ENCODE assay signal across 7 mouse cellular contexts in the genomic region with DNA sequence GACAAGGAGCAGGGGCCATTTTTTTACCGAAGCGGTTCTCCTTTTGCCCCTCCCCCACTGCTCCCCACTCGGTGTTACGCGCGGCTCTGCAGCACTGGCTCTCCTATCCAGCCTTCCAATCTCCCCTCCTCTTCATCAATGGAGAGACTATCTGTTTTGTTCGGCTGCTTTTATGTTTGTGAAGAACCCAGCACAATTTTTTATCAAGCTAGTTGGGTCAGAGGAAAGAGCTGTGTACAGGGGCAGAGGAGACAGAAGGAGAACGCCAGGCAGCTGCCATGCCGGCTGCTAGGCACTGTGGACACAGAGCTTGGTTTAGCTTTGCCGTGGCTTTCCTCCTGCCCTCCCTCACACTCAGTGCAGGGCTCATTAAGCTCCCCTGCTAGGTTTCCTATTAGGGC.
DNase-seq lines count a peak whose midpoint lies in the region; ATAC-seq lines count a peak whose summit lies in the region.

No protein-coding gene starts in this region.

- H3K4me3 ChIP-seq in lung, embryonic 15.5 days, result peak overlapping the region; percentile 31
- H3K4me3 ChIP-seq in embryonic facial prominence, embryonic 10.5 days, result peak overlapping the region; percentile 53
- peak overlapping the region; percentile 23 for H3K4me3 ChIP-seq in hindbrain, embryonic 13.5 days
- H3K4me3 ChIP-seq in liver, embryonic 13.5 days (replicated peaks), result peak overlapping the region; percentile 18; the same call in 1 of the 2 replicates

- H3K9me3 ChIP-seq in lung, embryonic 15.5 days, result no peaks in the 10 kb centered on the region
- H3K9me3 ChIP-seq in embryonic facial prominence, embryonic 10.5 days, result no peaks in the 10 kb centered on the region
- H3K9me3 ChIP-seq in hindbrain, embryonic 13.5 days, result no peaks in the 10 kb centered on the region
- H3K9me3 ChIP-seq in liver, embryonic 13.5 days (replicated peaks), result no peaks in the 10 kb centered on the region

- WGBS in lung, embryonic 15.5 days, result 2% methylated on average over 10 of the region's 10 CpGs
- WGBS in embryonic facial prominence, embryonic 10.5 days, result 2% methylated on average over 10 of the region's 10 CpGs
- WGBS in hindbrain, embryonic 13.5 days, result under 1% methylated on average over 10 of the region's 10 CpGs
- 2% methylated on average over 10 of the region's 10 CpGs for whole genome bisulfite sequencing in liver, embryonic 13.5 days (ENCODE audit: insufficient replicate concordance)

- no peak overlapping the region for H3K27ac ChIP-seq in lung, embryonic 15.5 days
- peak overlapping the region; percentile 92 for H3K27ac ChIP-seq in embryonic facial prominence, embryonic 10.5 days (replicated peaks)
- peak overlapping the region; percentile 98 for H3K27ac ChIP-seq in hindbrain, embryonic 13.5 days
- no peak overlapping the region for H3K27ac ChIP-seq in liver, embryonic 13.5 days

- no peaks in the 10 kb centered on the region for H3K36me3 ChIP-seq in lung, embryonic 15.5 days
- no peaks in the 10 kb centered on the region for H3K36me3 ChIP-seq in embryonic facial prominence, embryonic 10.5 days (replicated peaks)
- H3K36me3 ChIP-seq in hindbrain, embryonic 13.5 days, result no peaks in the 10 kb centered on the region
- no peaks in the 10 kb centered on the region for H3K36me3 ChIP-seq in liver, embryonic 13.5 days

- ATAC-seq in lung, embryonic 15.5 days (ENCODE audit: borderline replicate concordance, extremely low read depth, low FRiP score, low TSS enrichment), result peak; percentile 68; the same call in 1 of the 2 replicates
- ATAC-seq in hindbrain, embryonic 13.5 days (ENCODE audit: low FRiP score), result peak; percentile 82
- no peak for ATAC-seq in liver, embryonic 13.5 days (ENCODE audit: low read depth)

- peaks cover 23% of the 10 kb centered on the region for H3K4me1 ChIP-seq in lung, embryonic 15.5 days
- peaks cover 79% of the 10 kb centered on the region for H3K4me1 ChIP-seq in embryonic facial prominence, embryonic 10.5 days
- peaks cover 61% of the 10 kb centered on the region for H3K4me1 ChIP-seq in hindbrain, embryonic 13.5 days (replicated peaks)
- peaks cover 23% of the 10 kb centered on the region for H3K4me1 ChIP-seq in liver, embryonic 13.5 days (replicated peaks)

- no peaks in the 10 kb centered on the region for H3K27me3 ChIP-seq in lung, embryonic 15.5 days
- H3K27me3 ChIP-seq in embryonic facial prominence, embryonic 10.5 days (replicated peaks; ENCODE audit: low read depth, poor library complexity, severe bottlenecking), result no peaks in the 10 kb centered on the region; the same call in 1 of the 2 replicates
- no peaks in the 10 kb centered on the region for H3K27me3 ChIP-seq in hindbrain, embryonic 13.5 days
- no peaks in the 10 kb centered on the region for H3K27me3 ChIP-seq in liver, embryonic 13.5 days

- H3K9ac ChIP-seq in lung, embryonic 15.5 days, result no peak overlapping the region; the same call in 1 of the 2 replicates
- H3K9ac ChIP-seq in hindbrain, embryonic 13.5 days, result peak overlapping the region; percentile 66
- H3K9ac ChIP-seq in liver, embryonic 13.5 days, result no peak overlapping the region

- DNase-seq in lung, postnatal 25 days (ENCODE audit: low spot score), result no peak
- peak; percentile 74 for DNase-seq in embryonic facial prominence, embryonic 10.5 days (ENCODE audit: low spot score)
- DNase-seq in liver, embryonic 13.5 days, result no peak
- DNase-seq in right cerebral cortex, postnatal 14 days, result peak; percentile 64
- DNase-seq in urinary bladder, adult 18-20 months (ENCODE audit: low spot score in 2 of 2), result no peak

- H3K4me2 ChIP-seq in lung, embryonic 15.5 days, result peak overlapping the region; percentile 59
- peak overlapping the region; percentile 55 for H3K4me2 ChIP-seq in hindbrain, embryonic 13.5 days
- H3K4me2 ChIP-seq in liver, embryonic 13.5 days, result peak overlapping the region; percentile 52

Comparison
In these comparisons a context has a peak if more than half of its experiments do, and no peak if none do; other contexts are left out.
1. H3K27ac ChIP-seq: peak in embryonic facial prominence, embryonic 10.5 days (single experiment) and hindbrain, embryonic 13.5 days (single experiment); none in lung, embryonic 15.5 days (single experiment) and liver, embryonic 13.5 days (single experiment).
2. DNase-seq: peak in embryonic facial prominence, embryonic 10.5 days (single experiment) and right cerebral cortex, postnatal 14 days (single experiment); none in lung, postnatal 25 days (single experiment), liver, embryonic 13.5 days (single experiment) and urinary bladder, adult 18-20 months (0 of 2).
3. Peak in every context shown above with its lines, with median percentiles within 50 percentile points of each other: H3K4me2 ChIP-seq and H3K4me3 ChIP-seq.